Mouse (Mus musculus): ENCODE data around the gene Tmem179b. TPM values are rescaled to one million over a fixed set of nuclear protein-coding genes. Genes with fewer than 3 reads are reported as not detected.

The Tmem179b gene
- polyA plus RNA-seq, 1 experiment = 96.2 TPM

DNA sequence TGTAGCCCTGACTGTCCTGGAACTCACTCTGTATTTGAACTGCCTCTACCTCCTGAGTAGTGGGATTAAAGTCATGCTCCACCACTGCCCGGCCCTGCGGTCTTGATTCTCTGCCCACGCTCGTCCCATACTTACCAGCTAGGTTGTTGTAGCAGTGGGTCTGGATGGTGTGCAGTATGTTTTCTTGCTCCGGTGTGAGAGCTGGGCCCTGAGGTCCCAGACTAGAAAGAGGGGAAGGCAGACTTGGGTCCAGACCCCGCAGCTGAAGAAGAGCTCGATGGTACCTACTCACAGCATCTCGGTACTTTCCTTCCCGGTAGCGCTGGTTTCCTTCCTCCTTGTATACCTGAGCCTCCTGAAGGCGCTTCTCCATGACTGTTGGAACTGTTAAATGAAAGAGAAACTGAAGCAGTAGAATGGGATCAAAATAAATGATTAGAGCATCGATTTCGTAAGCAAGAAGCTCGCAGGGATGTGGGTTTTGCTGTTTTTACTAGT is 44.1 kb upstream of the Tmem179b start:
- WGBS = 4% methylated on average over 14 of the region's 14 CpGs
- Histone ChIP-seq H3K4me3 (ENCODE audit: low read depth, low read length) (peak overlapping the region; percentile 96), H3K4me1 (ENCODE audit: control insufficient read depth, insufficient read depth, insufficient read length, low read length) (peaks cover 2% of the 10 kb centered on the region; the same call in 1 of the 2 replicates), H3K27me3 (ENCODE audit: control insufficient read depth, insufficient read depth, low read length) (no peaks in the 10 kb centered on the region), H3K36me3 (ENCODE audit: control insufficient read depth, insufficient read depth, low read length) (peaks cover 21% of the 10 kb centered on the region), H3K27ac (ENCODE audit: insufficient read depth, low read depth, low read length) (peak overlapping the region; percentile 96)
- no peak for TF ChIP-seq POLR2A (IDR thresholded peaks at IDR 0.05; ENCODE audit: low read depth, low read length)
- TF ChIP-seq CTCF (IDR thresholded peaks at IDR 0.05; ENCODE audit: extremely low read depth, insufficient read length, insufficient replicate concordance, low read depth, low read length) = no peak

- no peak for TF ChIP-seq CTCF (IDR thresholded peaks at IDR 0.05; ENCODE audit: extremely low read depth, insufficient read length, insufficient replicate concordance, low read depth, low read length)
- no peak for TF ChIP-seq POLR2A (IDR thresholded peaks at IDR 0.05; ENCODE audit: low read depth, low read length)
- Histone ChIP-seq H3K4me1 (ENCODE audit: control insufficient read depth, insufficient read depth, insufficient read length, low read length) (peaks cover 2% of the 10 kb centered on the region; the same call in 1 of the 2 replicates), H3K27ac (ENCODE audit: insufficient read depth, low read depth, low read length) (no peak overlapping the region), H3K36me3 (ENCODE audit: control insufficient read depth, insufficient read depth, low read length) (peaks cover 25% of the 10 kb centered on the region), H3K4me3 (ENCODE audit: low read depth, low read length) (no peak overlapping the region), H3K27me3 (ENCODE audit: control insufficient read depth, insufficient read depth, low read length) (no peaks in the 10 kb centered on the region)
- WGBS = 71% methylated on average over 3 of the region's 3 CpGs
Measured at GRCm38 (mm10) chr19:8817001-8817400, 42.7 kb upstream of the Tmem179b start.

GRCm38 (mm10) chr19:8815812-8816211 is 41.5 kb upstream of the Tmem179b start:
- no peak for TF ChIP-seq POLR2A (IDR thresholded peaks at IDR 0.05; ENCODE audit: low read depth, low read length)
- no peak for TF ChIP-seq CTCF (IDR thresholded peaks at IDR 0.05; ENCODE audit: extremely low read depth, insufficient read length, insufficient replicate concordance, low read depth, low read length)
- H3K27ac ChIP-seq (ENCODE audit: insufficient read depth, low read depth, low read length) = no peak overlapping the region
- H3K27me3 ChIP-seq (ENCODE audit: control insufficient read depth, insufficient read depth, low read length) = no peaks in the 10 kb centered on the region
- H3K4me3 ChIP-seq (ENCODE audit: low read depth, low read length) = no peak overlapping the region
- peaks cover 2% of the 10 kb centered on the region; the same call in 1 of the 2 replicates for H3K4me1 ChIP-seq (ENCODE audit: control insufficient read depth, insufficient read depth, insufficient read length, low read length)
- peaks cover 34% of the 10 kb centered on the region for H3K36me3 ChIP-seq (ENCODE audit: control insufficient read depth, insufficient read depth, low read length)
- 65% methylated on average over 11 of the region's 11 CpGs for WGBS

- no peaks in the 10 kb centered on the region for H3K27me3 ChIP-seq (ENCODE audit: control insufficient read depth, insufficient read depth, low read length)
- H3K4me1 ChIP-seq (ENCODE audit: control insufficient read depth, insufficient read depth, insufficient read length, low read length) = peaks cover 3% of the 10 kb centered on the region; the same call in 1 of the 2 replicates
- H3K27ac ChIP-seq (ENCODE audit: insufficient read depth, low read depth, low read length) = peak overlapping the region; percentile 67; the same call in 1 of the 2 replicates
- 87% methylated on average over 5 of the region's 5 CpGs for WGBS
- peaks cover 28% of the 10 kb centered on the region for H3K36me3 ChIP-seq (ENCODE audit: control insufficient read depth, insufficient read depth, low read length)
- TF ChIP-seq POLR2A (IDR thresholded peaks at IDR 0.05; ENCODE audit: low read depth, low read length) = no peak
- TF ChIP-seq CTCF (IDR thresholded peaks at IDR 0.05; ENCODE audit: extremely low read depth, insufficient read length, insufficient replicate concordance, low read depth, low read length) = no peak
- no peak overlapping the region for H3K4me3 ChIP-seq (ENCODE audit: low read depth, low read length)
Measured at GRCm38 (mm10) chr19:8806810-8807209, 32.5 kb upstream of the Tmem179b start.

DNA sequence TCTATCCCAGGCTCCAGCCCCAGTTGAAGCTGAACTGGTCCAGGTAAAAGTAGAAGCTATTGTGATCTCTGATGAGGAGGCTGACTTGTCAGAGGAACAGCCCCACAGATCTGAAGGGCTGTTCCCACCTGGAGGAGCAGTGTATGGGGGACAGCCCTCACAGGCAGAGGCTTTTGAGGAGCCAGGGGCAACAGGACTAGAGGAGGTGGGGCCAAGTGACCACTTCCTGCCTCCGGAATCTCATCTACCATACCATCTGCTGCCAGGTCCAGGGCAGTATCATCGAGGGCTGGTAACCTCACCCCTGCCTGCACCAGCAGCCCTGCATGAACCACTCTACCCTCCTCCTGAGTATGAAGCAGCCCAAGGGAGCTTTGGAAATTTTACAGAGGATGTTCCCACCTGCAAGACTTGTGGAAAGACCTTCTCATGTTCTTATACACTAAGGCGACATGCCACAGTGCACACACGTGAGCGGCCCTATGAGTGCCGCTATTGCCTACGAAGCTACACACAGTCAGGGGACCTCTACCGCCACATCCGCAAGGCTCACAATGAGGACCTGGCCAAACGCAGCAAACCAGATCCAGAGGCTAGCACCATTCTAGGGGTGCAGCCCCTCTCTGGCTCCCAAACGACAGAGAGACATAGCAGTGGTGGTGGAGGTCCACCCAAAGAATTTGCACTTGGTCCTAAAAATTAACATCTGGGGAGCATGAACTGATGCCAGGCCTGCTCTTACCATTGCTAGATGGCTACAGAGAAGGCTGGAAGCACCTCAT is 29.8 kb upstream of the Tmem179b start:
- no peaks in the 10 kb centered on the region for H3K27me3 ChIP-seq (ENCODE audit: control insufficient read depth, insufficient read depth, low read length)
- 84% methylated on average over 11 of the region's 11 CpGs for WGBS
- no peak overlapping the region for H3K4me3 ChIP-seq (ENCODE audit: low read depth, low read length)
- peaks cover 12% of the 10 kb centered on the region for H3K36me3 ChIP-seq (ENCODE audit: control insufficient read depth, insufficient read depth, low read length)
- no peak overlapping the region for H3K27ac ChIP-seq (ENCODE audit: insufficient read depth, low read depth, low read length)
- peaks cover 3% of the 10 kb centered on the region; the same call in 1 of the 2 replicates for H3K4me1 ChIP-seq (ENCODE audit: control insufficient read depth, insufficient read depth, insufficient read length, low read length)
- TF ChIP-seq CTCF (IDR thresholded peaks at IDR 0.05; ENCODE audit: extremely low read depth, insufficient read length, insufficient replicate concordance, low read depth, low read length) (no peak), POLR2A (IDR thresholded peaks at IDR 0.05; ENCODE audit: low read depth, low read length) (no peak)

DNA sequence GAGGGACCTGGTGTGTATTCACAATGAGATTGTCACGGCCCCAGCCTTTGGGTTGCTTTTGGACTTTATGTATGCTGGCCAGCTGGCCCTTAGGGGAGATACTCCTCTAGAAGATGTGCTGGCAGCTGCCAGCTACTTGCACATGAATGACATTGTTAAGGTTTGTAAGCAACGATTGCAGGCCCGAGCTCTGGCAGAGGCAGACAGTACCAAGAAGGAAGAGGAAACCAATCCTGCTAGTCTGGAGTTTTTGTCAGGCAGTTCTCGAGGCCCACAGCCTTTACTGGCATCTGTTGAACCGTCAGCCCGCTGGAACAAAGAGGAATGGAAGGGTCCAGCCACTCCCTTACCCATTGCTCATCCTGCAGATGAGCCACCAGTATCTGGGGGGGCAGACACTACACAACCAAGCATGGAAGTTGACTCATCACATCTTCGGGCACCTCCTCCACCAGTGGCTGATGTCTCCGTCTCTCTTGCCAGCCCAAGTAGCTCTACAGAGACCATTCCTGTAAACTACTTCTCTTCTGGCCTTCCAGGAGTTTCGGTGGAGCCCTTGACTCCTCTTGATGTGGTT is 29.0 kb upstream of the Tmem179b start:
- TF ChIP-seq CTCF (IDR thresholded peaks at IDR 0.05; ENCODE audit: extremely low read depth, insufficient read length, insufficient replicate concordance, low read depth, low read length) (no peak), POLR2A (IDR thresholded peaks at IDR 0.05; ENCODE audit: low read depth, low read length) (no peak)

More for the DNA sequence above, 29.0 kb upstream of the Tmem179b start:
- Histone ChIP-seq H3K4me3 (ENCODE audit: low read depth, low read length) (no peak overlapping the region), H3K4me1 (ENCODE audit: control insufficient read depth, insufficient read depth, insufficient read length, low read length) (peaks cover 3% of the 10 kb centered on the region; the same call in 1 of the 2 replicates), H3K36me3 (ENCODE audit: control insufficient read depth, insufficient read depth, low read length) (peaks cover 9% of the 10 kb centered on the region), H3K27ac (ENCODE audit: insufficient read depth, low read depth, low read length) (no peak overlapping the region), H3K27me3 (ENCODE audit: control insufficient read depth, insufficient read depth, low read length) (no peaks in the 10 kb centered on the region)
- WGBS = 86% methylated on average over 9 of the region's 9 CpGs
